ENCODE assay signal across 19 mouse cellular contexts in genomic region chr10:128268371-128268770, GRCm38 (mm10). TPM values are rescaled to one million over a fixed set of nuclear protein-coding genes. Genes with fewer than 3 reads are reported as not detected.
DNase-seq lines count a peak whose midpoint lies in the region; ATAC-seq and TF ChIP-seq lines count a peak whose summit lies in the region.
"Had no signal": no experiment of that assay in that cellular context is flagged by ENCODE, and none has a peak within 500 bp of the region (broad histone marks: within the 10 kb centered on the region; RNA-seq: fewer than 3 reads in every experiment).

TSS of gene Apof (plus strand) at chr10:128268671.

- DNase-seq in testis, postnatal 10 days (ENCODE audit: low spot score), result no peak
- no peak for DNase-seq in embryo, embryonic 11 days
- DNase-seq in hindbrain, postnatal 0 days (ENCODE audit: low spot score), result no peak
- no peak for DNase-seq in left cerebral cortex, adult 2 months (ENCODE audit: extremely low spot score in 1 of 2, low spot score in 2 of 2)
- DNase-seq: forebrain, postnatal 0 days; gastrocnemius, postnatal 14 days; heart, postnatal 36 days; layer of hippocampus, adult 9-11 months had no signal

- H3K27me3 ChIP-seq in erythroblast, embryonic 14.5 days (ENCODE audit: control insufficient read depth), result no peaks in the 10 kb centered on the region
- no peaks in the 10 kb centered on the region for H3K27me3 ChIP-seq in testis, adult 2 months (ENCODE audit: control insufficient read depth, insufficient read depth, low read length)
- no peaks in the 10 kb centered on the region for H3K27me3 ChIP-seq in liver, embryonic 12.5 days (replicated peaks)
- no peaks in the 10 kb centered on the region for H3K27me3 ChIP-seq in hindbrain, postnatal 0 days (ENCODE audit: insufficient read depth, low read length)
- H3K27me3 ChIP-seq: heart, embryonic 12.5 days; limb, embryonic 15.5 days; midbrain, embryonic 15.5 days; Patski had no signal

- H3K4me1 ChIP-seq in erythroblast, embryonic 14.5 days (ENCODE audit: control insufficient read depth), result peaks cover 29% of the 10 kb centered on the region
- peaks cover 12% of the 10 kb centered on the region for H3K4me1 ChIP-seq in testis, adult 2 months (ENCODE audit: control insufficient read depth, insufficient read depth, low read length)
- peaks cover 26% of the 10 kb centered on the region for H3K4me1 ChIP-seq in liver, embryonic 12.5 days
- no peaks in the 10 kb centered on the region for H3K4me1 ChIP-seq in hindbrain, postnatal 0 days (ENCODE audit: insufficient read depth, low read length)
- H3K4me1 ChIP-seq: heart, embryonic 12.5 days had no signal

- no peaks in the 10 kb centered on the region for H3K9me3 ChIP-seq in erythroblast, embryonic 14.5 days (ENCODE audit: control insufficient read depth, low read length)
- H3K9me3 ChIP-seq in liver, embryonic 12.5 days (replicated peaks), result no peaks in the 10 kb centered on the region
- H3K9me3 ChIP-seq in hindbrain, postnatal 0 days (ENCODE audit: low read length), result no peaks in the 10 kb centered on the region
- H3K9me3 ChIP-seq: heart, embryonic 12.5 days; limb, embryonic 15.5 days; midbrain, embryonic 15.5 days had no signal

- intact Hi-C loops in left cerebral cortex, adult 2 months (cut with DNase I), result no loop called here

- TF ChIP-seq CTCF in testis, adult 2 months (IDR thresholded peaks at IDR 0.05; ENCODE audit: control insufficient read depth, insufficient read depth, insufficient replicate concordance, low read depth, low read length), result no peak
- no peak for TF ChIP-seq CTCF in hindbrain, postnatal 0 days (IDR thresholded peaks at IDR 0.05; ENCODE audit: low read depth)
- no peak for TF ChIP-seq CTCF in left cerebral cortex, adult 2 months (IDR thresholded peaks at IDR 0.05)

- H3K27ac ChIP-seq in testis, adult 2 months (ENCODE audit: control insufficient read depth, insufficient read depth, low read depth, low read length), result 0 out of 2 replicates have a peak within 1 kb of the TSS, but pooled peaks have one; percentile 32
- H3K27ac ChIP-seq in liver, embryonic 12.5 days, result peak within 1 kb of the TSS; percentile 60
- H3K27ac ChIP-seq in hindbrain, postnatal 0 days, result no peak within 1 kb of the TSS
- no peak within 1 kb of the TSS for H3K27ac ChIP-seq in left cerebral cortex, adult 2 months
- H3K27ac ChIP-seq: kidney, postnatal 0 days had no signal

- 70% methylated on average over 6 of the region's 6 CpGs for WGBS in liver, embryonic 12.5 days (ENCODE audit: insufficient replicate concordance)
- WGBS in hindbrain, postnatal 0 days, result 85% methylated on average over 6 of the region's 6 CpGs

- no peak within 1 kb of the TSS for H3K9ac ChIP-seq in liver, embryonic 12.5 days
- no peak within 1 kb of the TSS for H3K9ac ChIP-seq in hindbrain, postnatal 0 days (replicated peaks; ENCODE audit: low read length)

- peak within 1 kb of the TSS; percentile 86 for H3K4me3 ChIP-seq in erythroblast, embryonic 14.5 days (replicated peaks)
- peak within 1 kb of the TSS; percentile 28 for H3K4me3 ChIP-seq in testis, adult 2 months (ENCODE audit: control insufficient read depth, low read depth, low read length)
- peak within 1 kb of the TSS; percentile 86; the same call in 1 of the 2 replicates for H3K4me3 ChIP-seq in liver, embryonic 12.5 days
- no peak within 1 kb of the TSS for H3K4me3 ChIP-seq in hindbrain, postnatal 0 days (ENCODE audit: low read length)
- H3K4me3 ChIP-seq in left cerebral cortex, adult 2 months, result no peak within 1 kb of the TSS

- ATAC-seq in erythroblast, adult 5-6 weeks (replicated peaks; ENCODE audit: low FRiP score, poor library complexity, severe bottlenecking), result no peak
- no peak for ATAC-seq in liver, embryonic 12.5 days
- no peak for ATAC-seq in hindbrain, postnatal 0 days
- ATAC-seq: forebrain, postnatal 0 days; inflammation-experienced regulatory T-cells, adult 6 months; midbrain, embryonic 15.5 days; Patski had no signal

- H3K36me3 ChIP-seq in erythroblast, embryonic 14.5 days (ENCODE audit: control insufficient read depth), result peaks cover 2% of the 10 kb centered on the region; the same call in 1 of the 2 replicates
- no peaks in the 10 kb centered on the region for H3K36me3 ChIP-seq in testis, adult 2 months (ENCODE audit: control insufficient read depth, insufficient read depth, low read length)
- peaks cover 3% of the 10 kb centered on the region; the same call in 1 of the 2 replicates for H3K36me3 ChIP-seq in liver, embryonic 12.5 days
- no peaks in the 10 kb centered on the region for H3K36me3 ChIP-seq in hindbrain, postnatal 0 days (ENCODE audit: insufficient read depth, low read length)
- H3K36me3 ChIP-seq: heart, embryonic 12.5 days; limb, embryonic 15.5 days; midbrain, embryonic 15.5 days had no signal

- no peak for TF ChIP-seq POLR2A in testis, adult 2 months (IDR thresholded peaks at IDR 0.05; ENCODE audit: control insufficient read depth, low read depth, low read length)

- H3K4me2 ChIP-seq in liver, embryonic 12.5 days, result peak within 1 kb of the TSS; percentile 73
- H3K4me2 ChIP-seq in hindbrain, postnatal 0 days (ENCODE audit: low read depth, low read length), result no peak within 1 kb of the TSS

RNA-seq across cellular contexts. Expression of gene Apof, which starts in this region (rescaled TPM):
- polyA plus RNA-seq in erythroblast, embryonic 14.5 days (2012), result not detected in 2 replicates
- total RNA-seq in erythroblast, adult 5-6 weeks (2015; ENCODE audit: low replicate concordance), result not detected in 2 replicates
- total RNA-seq in erythroblast, adult 5-6 weeks (2017; ENCODE audit: low replicate concordance), result not detected in 2 replicates
- polyA plus RNA-seq in testis, adult 2 months (2012; rRNA removed), result 0.44 and 0.60 TPM in 2 replicates
- 27.2 and 28.2 TPM in 2 replicates for polyA plus RNA-seq in liver, embryonic 12.5 days (2016; fragmentation: Nextera tagmentation; extraction: Ambion mirVana)
- total RNA-seq in hindbrain, postnatal 0 days (2014; rRNA removed), result 0.50 TPM in 1 of 2 replicates, not detected in the other
- polyA plus RNA-seq in hindbrain, postnatal 0 days (2015; fragmentation: Nextera tagmentation; extraction: Ambion mirVana), result 0.23 and 0.41 TPM in 2 replicates
- total RNA-seq in left cerebral cortex, adult 2 months (2021), result not detected
- total RNA-seq: gastrocnemius, postnatal 14 days; heart, postnatal 36 days; left cerebral cortex, postnatal 10 days had no signal
- polyA plus RNA-seq: inflammation-experienced regulatory T-cells, adult 6 months; midbrain, embryonic 15.5 days had no signal

Comparison
In these comparisons a context has a peak if more than half of its experiments do, and no peak if none do; other contexts are left out.
1. RNA of gene Apof (polyA plus RNA-seq): 27.2 to 28.2 TPM in liver, embryonic 12.5 days; 0.44 to 0.60 TPM in testis, adult 2 months, 0.23 to 0.41 TPM in hindbrain, postnatal 0 days and not detected in erythroblast, embryonic 14.5 days; every median in the first group is over 10 times any median in the second.
2. H3K4me3 ChIP-seq: peak in erythroblast, embryonic 14.5 days (single experiment), testis, adult 2 months (single experiment) and liver, embryonic 12.5 days (single experiment); none in hindbrain, postnatal 0 days (single experiment) and left cerebral cortex, adult 2 months (single experiment).
3. H3K27ac ChIP-seq: peak in testis, adult 2 months (single experiment) and liver, embryonic 12.5 days (single experiment); none in hindbrain, postnatal 0 days (single experiment) and left cerebral cortex, adult 2 months (single experiment).